In genomic region chr15:79201491-79202150, GRCm38 (mm10) we compare ENCODE assay signal across 9 mouse cellular contexts. TPM values are rescaled to one million over a fixed set of nuclear protein-coding genes. Genes with fewer than 3 reads are reported as not detected.
DNase-seq lines count a peak whose midpoint lies in the region; ATAC-seq and TF ChIP-seq lines count a peak whose summit lies in the region.
"Had no signal": no experiment of that assay in that cellular context is flagged by ENCODE, and none has a peak within 500 bp of the region (broad histone marks: within the 10 kb centered on the region; RNA-seq: fewer than 3 reads in every experiment).

No protein-coding gene starts in this region.

- no peak for DNase-seq in heart, embryonic 10.5 days (ENCODE audit: low spot score)
- DNase-seq in heart, postnatal 14 days = no peak
- DNase-seq in embryo, embryonic 10.5 days (ENCODE audit: low spot score) = peak; percentile 46
- DNase-seq in hindbrain, postnatal 0 days (ENCODE audit: low spot score) = peak; percentile 60
- DNase-seq in neural tube, embryonic 10.5 days (ENCODE audit: extremely low spot score, low spot score) = peak; percentile 42
- DNase-seq in cerebellum, adult 9-11 months = no peak
- no peak for DNase-seq in urinary bladder, adult 18-20 months (ENCODE audit: low spot score in 2 of 2)
- DNase-seq in gastrocnemius, postnatal 14 days = no peak
- DNase-seq: B cell, adult 2 months had no signal

- no peak for TF ChIP-seq CTCF in hindbrain, postnatal 0 days (IDR thresholded peaks at IDR 0.05; ENCODE audit: low read depth)

- H3K4me3 ChIP-seq in heart, embryonic 10.5 days = no peak overlapping the region; the same call in 1 of the 2 replicates
- no peak overlapping the region for H3K4me3 ChIP-seq in hindbrain, postnatal 0 days (ENCODE audit: low read length)

- peak; percentile 87 for ATAC-seq in hindbrain, postnatal 0 days

- H3K27ac ChIP-seq in heart, embryonic 10.5 days = peak overlapping the region; percentile 69
- peak overlapping the region; percentile 60; the same call in 1 of the 2 replicates for H3K27ac ChIP-seq in hindbrain, postnatal 0 days

- H3K27me3 ChIP-seq in heart, embryonic 10.5 days (ENCODE audit: insufficient read depth, poor library complexity, severe bottlenecking) = peaks cover 51% of the 10 kb centered on the region
- no peaks in the 10 kb centered on the region for H3K27me3 ChIP-seq in hindbrain, postnatal 0 days (ENCODE audit: insufficient read depth, low read length)

- no peaks in the 10 kb centered on the region for H3K36me3 ChIP-seq in heart, embryonic 10.5 days
- no peaks in the 10 kb centered on the region for H3K36me3 ChIP-seq in hindbrain, postnatal 0 days (ENCODE audit: insufficient read depth, low read length)

- H3K9ac ChIP-seq in hindbrain, postnatal 0 days (replicated peaks; ENCODE audit: low read length) = peak overlapping the region; percentile 30; the same call in 1 of the 2 replicates

- peak overlapping the region; percentile 25; the same call in 1 of the 2 replicates for H3K4me2 ChIP-seq in hindbrain, postnatal 0 days (ENCODE audit: low read depth, low read length)

- H3K4me1 ChIP-seq in heart, embryonic 10.5 days = peaks cover 29% of the 10 kb centered on the region
- H3K4me1 ChIP-seq in hindbrain, postnatal 0 days (ENCODE audit: insufficient read depth, low read length) = 0 out of 2 replicates have a peak, but pooled peaks cover 3% of the 10 kb centered on the region

- intact Hi-C loops in heart, postnatal 14 days (cut with DNase I) = no loop called here
- intact Hi-C loops in gastrocnemius, postnatal 14 days (cut with DNase I; ENCODE audit: low total_unique reads) = no loop called here

- WGBS in heart, embryonic 10.5 days = 29% methylated on average over 13 of the region's 13 CpGs
- 8% methylated on average over 13 of the region's 13 CpGs for WGBS in hindbrain, postnatal 0 days

- no peaks in the 10 kb centered on the region for H3K9me3 ChIP-seq in heart, embryonic 10.5 days
- H3K9me3 ChIP-seq in hindbrain, postnatal 0 days (ENCODE audit: low read length) = no peaks in the 10 kb centered on the region

RNA-seq across cellular contexts. Expression of gene Pick1, which starts 27.4 kb away (rescaled TPM):
- polyA plus RNA-seq in heart, embryonic 10.5 days (2016; fragmentation: Nextera tagmentation; extraction: Ambion mirVana) = 41.0 and 41.3 TPM in 2 replicates
- 10 to 100 TPM; 22.4 to 23.2 TPM for total RNA-seq in heart, postnatal 14 days (2021)
- total RNA-seq in hindbrain, postnatal 0 days (2014; rRNA removed) = 59.4 and 68.0 TPM in 2 replicates
- 67.7 and 70.0 TPM in 2 replicates for polyA plus RNA-seq in hindbrain, postnatal 0 days (2015; fragmentation: Nextera tagmentation; extraction: Ambion mirVana)
- total RNA-seq in gastrocnemius, postnatal 14 days (2021) = 10 to 100 TPM; 22.3 to 26.3 TPM

RNA-seq across cellular contexts. Expression of gene Gm49486, which starts 27.6 kb away (rescaled TPM):
- 0.16 and 0.39 TPM in 2 replicates for polyA plus RNA-seq in heart, embryonic 10.5 days (2016; fragmentation: Nextera tagmentation; extraction: Ambion mirVana)
- under 1 TPM; 0.76 to 0.98 TPM for total RNA-seq in heart, postnatal 14 days (2021)
- total RNA-seq in hindbrain, postnatal 0 days (2014; rRNA removed) = 0.61 and 1.7 TPM in 2 replicates
- 1.5 and 2.1 TPM in 2 replicates for polyA plus RNA-seq in hindbrain, postnatal 0 days (2015; fragmentation: Nextera tagmentation; extraction: Ambion mirVana)
- under 1 TPM; 0.29 to 0.38 TPM for total RNA-seq in gastrocnemius, postnatal 14 days (2021)

RNA-seq across cellular contexts. Expression of gene Sox10, which starts 36.6 kb away (rescaled TPM):
- polyA plus RNA-seq in heart, embryonic 10.5 days (2016; fragmentation: Nextera tagmentation; extraction: Ambion mirVana) = 0.34 and 1.6 TPM in 2 replicates
- total RNA-seq in heart, postnatal 14 days (2021) = 1 to 10 TPM; 1.6 to 1.8 TPM
- 36.2 and 40.3 TPM in 2 replicates for total RNA-seq in hindbrain, postnatal 0 days (2014; rRNA removed)
- 14.2 and 15.2 TPM in 2 replicates for polyA plus RNA-seq in hindbrain, postnatal 0 days (2015; fragmentation: Nextera tagmentation; extraction: Ambion mirVana)
- total RNA-seq in gastrocnemius, postnatal 14 days (2021) = 1 to 10 TPM; 2.3 to 6.5 TPM

RNA-seq across cellular contexts. Expression of gene Slc16a8, which starts 52.9 kb away (rescaled TPM):
- 0.15 and 0.26 TPM in 2 replicates for polyA plus RNA-seq in heart, embryonic 10.5 days (2016; fragmentation: Nextera tagmentation; extraction: Ambion mirVana)
- under 1 TPM; 0.19 to 0.29 TPM for total RNA-seq in heart, postnatal 14 days (2021)
- 1.0 and 2.0 TPM in 2 replicates for total RNA-seq in hindbrain, postnatal 0 days (2014; rRNA removed)
- polyA plus RNA-seq in hindbrain, postnatal 0 days (2015; fragmentation: Nextera tagmentation; extraction: Ambion mirVana) = 3.1 and 3.7 TPM in 2 replicates
- total RNA-seq in gastrocnemius, postnatal 14 days (2021) = under 1 TPM; 0.12 to 0.38 TPM

Comparison
In these comparisons a context has a peak if more than half of its experiments do, and no peak if none do; other contexts are left out.
1. DNase-seq: peak in embryo, embryonic 10.5 days (single experiment), hindbrain, postnatal 0 days (single experiment) and neural tube, embryonic 10.5 days (single experiment); none in heart, embryonic 10.5 days (single experiment), heart, postnatal 14 days (0 of 2), cerebellum, adult 9-11 months (single experiment), urinary bladder, adult 18-20 months (0 of 2) and gastrocnemius, postnatal 14 days (single experiment).